Mouse (Mus musculus): ENCODE data around the gene Sf3a3.

Sf3a3 gene

GRCm38 (mm10) chr4:124714545-124715481 lies at the start of gene Sf3a3:
Sf3a3 (plus strand) TSS chr4:124714776.
- DNase-seq = peak; percentile 94

DNA sequence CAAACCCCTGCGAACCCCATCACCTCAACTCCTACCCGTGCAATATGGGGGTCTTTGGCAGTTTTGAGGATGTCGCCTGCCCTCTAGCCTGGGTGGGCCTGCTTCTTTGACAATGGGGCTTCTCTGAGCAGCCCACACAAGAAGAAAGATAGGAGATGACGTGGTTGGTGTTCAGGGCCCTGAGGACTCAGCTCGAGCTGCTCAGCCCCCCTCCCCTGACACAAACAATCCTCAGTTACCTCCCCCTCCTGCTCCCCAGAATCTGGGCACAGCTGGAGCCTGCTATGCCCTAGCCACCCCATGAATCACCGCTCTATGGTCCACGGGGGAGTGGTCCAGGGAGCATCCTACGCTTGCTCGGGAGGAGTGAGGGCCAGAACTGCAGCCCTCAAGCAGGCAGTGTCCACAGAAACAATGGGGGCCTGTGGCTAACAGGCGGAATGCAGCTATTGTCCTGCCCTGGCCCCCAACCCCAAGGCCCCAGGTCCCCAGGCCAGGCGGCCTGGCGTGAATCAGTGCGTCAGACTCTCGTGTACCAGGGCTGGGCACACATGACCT lies 47.0 kb upstream of the Sf3a3 start:
- no peak for DNase-seq

- DNase-seq = no peak
Measured at GRCm38 (mm10) chr4:124668078-124668477, 46.5 kb upstream of the Sf3a3 start.

DNA sequence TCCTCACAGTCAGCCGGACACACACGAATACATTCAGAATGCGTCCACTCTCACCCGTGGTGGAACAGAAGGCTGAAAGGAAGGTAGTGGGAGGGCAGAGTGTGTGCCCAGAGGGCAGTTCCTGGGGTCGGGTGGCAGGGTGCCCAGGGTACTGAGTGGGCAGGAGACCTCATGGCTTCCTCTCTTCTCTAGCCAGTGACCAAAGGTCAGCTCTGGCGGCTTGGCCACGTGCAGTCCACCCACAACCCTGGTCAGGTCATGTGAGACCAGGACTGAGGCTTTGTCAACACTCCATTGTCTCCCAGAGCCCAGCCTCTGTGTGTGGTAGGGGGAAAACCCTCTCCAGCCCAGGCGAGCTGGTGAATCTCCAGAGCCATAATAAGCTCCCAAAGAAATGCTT lies 44.3 kb upstream of the Sf3a3 start:
- no peak for DNase-seq

GRCm38 (mm10) chr4:124671583-124671982 lies 43.0 kb upstream of the Sf3a3 start:
- no peak for DNase-seq

- DNase-seq = peak; percentile 33
Measured at GRCm38 (mm10) chr4:124672347-124673320, 41.9 kb upstream of the Sf3a3 start.

DNA sequence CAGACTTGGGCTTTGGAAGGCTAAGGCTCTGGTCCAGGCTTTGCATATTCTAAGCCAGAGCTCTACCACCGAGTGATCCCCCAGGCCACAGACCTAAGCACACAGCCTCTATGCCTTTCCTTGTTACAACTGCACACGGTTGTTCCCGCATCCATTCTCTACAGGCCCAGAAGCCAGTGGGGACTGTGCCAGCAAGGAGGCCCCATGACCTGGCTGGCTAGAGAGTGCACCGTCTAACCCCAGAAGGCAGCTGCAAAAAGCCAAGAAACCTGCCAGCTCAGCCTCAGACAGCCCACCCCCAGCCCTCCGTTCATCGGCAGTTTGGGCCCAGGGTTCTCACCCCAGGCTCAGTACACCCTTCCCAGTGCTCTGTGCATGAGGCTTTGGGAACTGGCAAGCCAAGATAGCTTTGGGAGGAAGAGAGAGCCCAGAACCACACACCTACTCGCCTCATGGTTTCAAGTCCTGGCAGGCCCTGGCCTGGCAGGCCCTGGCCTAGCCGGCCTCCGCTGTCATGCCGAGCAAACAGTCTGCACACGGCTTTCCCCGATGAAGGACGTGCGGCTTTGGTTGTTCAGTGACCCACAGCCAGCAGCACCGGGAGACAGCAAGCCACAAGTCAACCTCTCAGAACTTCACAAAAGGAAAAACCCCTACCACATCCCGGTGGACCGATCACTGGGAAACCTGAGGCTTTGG lies 40.1 kb upstream of the Sf3a3 start:
- no peak for DNase-seq

GRCm38 (mm10) chr4:124675037-124675436 lies 39.5 kb upstream of the Sf3a3 start:
- DNase-seq = peak; percentile 49

- DNase-seq = no peak
Measured at GRCm38 (mm10) chr4:124675958-124676357, 38.6 kb upstream of the Sf3a3 start.

GRCm38 (mm10) chr4:124682270-124682669 lies 32.3 kb upstream of the Sf3a3 start:
- DNase-seq = no peak

DNA sequence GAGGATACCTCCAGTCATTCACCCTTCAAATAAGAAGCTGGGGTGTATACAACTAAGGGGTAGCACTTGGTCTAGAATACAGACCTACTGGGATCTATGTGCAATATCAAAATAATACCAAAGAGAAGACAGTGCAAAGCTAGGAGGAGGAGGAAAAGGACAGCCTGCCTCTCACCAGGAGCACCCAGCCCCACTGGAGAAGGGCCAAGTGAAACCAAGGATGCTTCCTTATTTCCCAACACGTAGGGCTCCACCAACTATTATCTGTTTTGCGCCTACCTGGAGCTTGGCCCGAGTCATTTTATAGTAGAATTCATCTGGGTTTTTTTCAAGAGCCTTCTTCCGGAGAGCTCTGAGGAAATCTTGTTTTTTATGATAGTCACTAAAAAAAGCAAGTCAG lies 31.1 kb upstream of the Sf3a3 start:
- no peak for DNase-seq

DNA sequence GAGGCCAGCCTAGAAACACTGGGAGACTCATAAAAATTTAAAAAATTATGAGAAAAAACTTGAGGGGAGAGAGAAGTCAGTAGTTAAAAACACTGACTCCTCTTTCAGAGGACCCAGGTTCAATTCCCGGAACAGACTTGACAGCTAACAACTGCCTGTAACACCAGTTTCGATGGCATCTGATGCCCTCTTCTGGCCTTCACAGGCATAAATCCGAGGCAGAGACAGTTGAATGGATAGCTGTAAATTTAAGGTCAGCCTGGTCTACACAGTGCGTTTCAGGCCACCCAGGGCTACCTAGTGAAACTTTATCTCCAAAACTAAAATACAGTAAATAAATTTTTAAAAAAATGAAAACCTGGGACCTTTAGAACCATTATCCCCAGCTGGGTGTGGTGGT lies 29.6 kb upstream of the Sf3a3 start:
- DNase-seq = no peak

GRCm38 (mm10) chr4:124685453-124685852 lies 29.1 kb upstream of the Sf3a3 start:
- DNase-seq = no peak

- DNase-seq = no peak
Measured at GRCm38 (mm10) chr4:124685897-124686402, 28.6 kb upstream of the Sf3a3 start.

GRCm38 (mm10) chr4:124691455-124691854 lies 23.1 kb upstream of the Sf3a3 start:
- no peak for DNase-seq

- DNase-seq = no peak
Measured at GRCm38 (mm10) chr4:124692416-124692861, 22.1 kb upstream of the Sf3a3 start.

- DNase-seq = peak; percentile 87
Measured at GRCm38 (mm10) chr4:124693135-124693894, 21.3 kb upstream of the Sf3a3 start, which contains the start of gene Utp11. Utp11 (minus strand) TSS chr4:124693600.

- no peak for DNase-seq
Measured at GRCm38 (mm10) chr4:124694572-124694971, 20.0 kb upstream of the Sf3a3 start.

DNA sequence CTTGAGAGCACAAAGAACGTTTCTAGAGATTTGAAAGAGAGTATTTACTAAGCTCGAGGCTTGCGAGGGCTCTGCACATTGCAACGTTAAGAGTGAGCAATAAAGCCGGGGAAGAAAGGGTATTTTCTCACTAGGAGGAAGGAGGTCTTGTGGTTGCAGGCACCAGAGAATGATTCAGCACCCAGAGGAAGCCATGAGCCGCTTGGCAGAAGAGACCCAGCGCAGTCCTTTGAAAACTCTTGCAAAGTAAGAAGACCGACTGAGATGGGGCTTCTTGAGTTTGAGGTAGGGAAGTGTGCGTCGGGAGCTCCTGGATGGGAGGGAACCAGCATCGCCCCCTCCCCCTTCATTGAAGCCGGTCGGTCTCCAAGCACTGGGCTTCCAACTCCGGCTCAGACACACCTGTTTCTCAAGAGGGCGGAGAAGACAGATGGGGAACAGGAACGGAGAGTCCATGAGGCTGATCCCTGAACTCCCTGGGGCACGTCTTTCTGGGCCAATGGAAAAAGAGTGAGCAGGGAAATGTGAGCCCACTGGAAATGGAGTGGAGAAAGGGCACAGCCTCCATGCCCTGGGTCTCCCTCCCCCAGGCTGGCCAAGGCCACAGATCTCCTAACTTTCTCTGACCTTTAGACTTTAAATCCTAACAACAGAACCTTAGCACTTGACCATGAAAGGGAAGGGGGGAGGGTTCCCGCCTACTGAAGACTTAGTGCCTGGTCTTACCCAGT lies 18.6 kb upstream of the Sf3a3 start:
- DNase-seq = no peak

GRCm38 (mm10) chr4:124699791-124700190 lies 14.8 kb upstream of the Sf3a3 start:
- no peak for DNase-seq
